Mouse (Mus musculus) liver, embryonic 12.5 days (tissue): ENCODE data around the gene Acsf2. TPM values are rescaled to one million over a fixed set of nuclear protein-coding genes. Genes with fewer than 3 reads are reported as not detected.

ENCODE experiments used
- polyA plus RNA-seq: library from polyadenylated mRNA; unstranded; fragments of >200 nt; fragmentation: Nextera tagmentation; extraction: Ambion mirVana; gene quantifications from 2 replicates; pipeline ENCODE4 v1.2.1, GENCODE M21; 2016

The Acsf2 gene
- polyA plus RNA-seq, 1 experiment from 2014 or later, result 1.2 TPM

Other genes with a start within 250 kb of the Acsf2 start
- gene Abcc3, start 208.9 kb downstream of the Acsf2 start, polyA plus RNA-seq, result 4.0 and 4.3 TPM in 2 replicates
- 2.5 and 3.2 TPM in 2 replicates for gene Cacna1g, start 127.7 kb downstream of the Acsf2 start, polyA plus RNA-seq
- gene Spata20, start 115.7 kb downstream of the Acsf2 start, polyA plus RNA-seq, result not detected in 2 replicates
- gene Epn3, start 101.9 kb downstream of the Acsf2 start, polyA plus RNA-seq, result not detected in 2 replicates
- gene Mycbpap, start 80.1 kb downstream of the Acsf2 start, polyA plus RNA-seq, result 0.28 and 0.37 TPM in 2 replicates
- 2.0 and 3.2 TPM in 2 replicates for gene Rsad1, start 52.6 kb downstream of the Acsf2 start, polyA plus RNA-seq
- 0.10 TPM in 1 of 2 replicates, not detected in the other for gene Chad, start 36.8 kb downstream of the Acsf2 start, polyA plus RNA-seq
- 182 and 186 TPM in 2 replicates for gene Lrrc59, start 27.9 kb upstream of the Acsf2 start, polyA plus RNA-seq
- 89.1 and 95.3 TPM in 2 replicates for gene Mrpl27, start 51.9 kb upstream of the Acsf2 start, polyA plus RNA-seq
- 22.7 and 25.0 TPM in 2 replicates for gene Eme1, start 52.1 kb upstream of the Acsf2 start, polyA plus RNA-seq
- gene Xylt2, start 75.6 kb upstream of the Acsf2 start, polyA plus RNA-seq, result 7.0 and 7.1 TPM in 2 replicates
- gene Gm11541, start 102.6 kb upstream of the Acsf2 start, polyA plus RNA-seq, result not detected in 2 replicates
- gene Cdc34b, start 139.9 kb upstream of the Acsf2 start, polyA plus RNA-seq, result 0.11 TPM in 1 of 2 replicates, not detected in the other
- not detected in 2 replicates for gene Tmem92, start 180.8 kb upstream of the Acsf2 start, polyA plus RNA-seq